ENCODE assay signal across 23 mouse cellular contexts in genomic region chr2:105100541-105100940, GRCm38 (mm10). TPM values are rescaled to one million over a fixed set of nuclear protein-coding genes. Genes with fewer than 3 reads are reported as not detected.
"Had no signal": no experiment of that assay in that cellular context is flagged by ENCODE, and none has a peak within 500 bp of the region (broad histone marks: within the 10 kb centered on the region; RNA-seq: fewer than 3 reads in every experiment).

No protein-coding gene starts in this region.

- H3K27me3 ChIP-seq: liver, embryonic 12.5 days; liver, embryonic 15.5 days; lung, embryonic 15.5 days; neural tube, embryonic 15.5 days had no signal

- H3K4me1 ChIP-seq: limb, embryonic 10.5 days; liver, embryonic 12.5 days; liver, embryonic 15.5 days; lung, embryonic 15.5 days; megakaryocyte, embryonic 14.5 days; neural tube, embryonic 12.5 days; neural tube, embryonic 15.5 days had no signal

- H3K36me3 ChIP-seq: limb, embryonic 10.5 days; limb, embryonic 13.5 days; liver, embryonic 12.5 days; liver, embryonic 15.5 days; lung, embryonic 15.5 days; neural tube, embryonic 12.5 days; neural tube, embryonic 15.5 days had no signal

- ATAC-seq: liver, embryonic 12.5 days had no signal

- H3K9me3 ChIP-seq: limb, embryonic 10.5 days; limb, embryonic 13.5 days; liver, embryonic 12.5 days; liver, embryonic 15.5 days; lung, embryonic 15.5 days; megakaryocyte, embryonic 14.5 days; neural tube, embryonic 12.5 days; neural tube, embryonic 15.5 days had no signal

- H3K4me2 ChIP-seq: limb, embryonic 13.5 days; liver, embryonic 12.5 days; liver, embryonic 15.5 days; lung, embryonic 15.5 days; midbrain, embryonic 11.5 days; neural tube, embryonic 12.5 days; neural tube, embryonic 15.5 days had no signal

- H3K9ac ChIP-seq: limb, embryonic 13.5 days; liver, embryonic 12.5 days; liver, embryonic 15.5 days; lung, embryonic 15.5 days; neural tube, embryonic 12.5 days; neural tube, embryonic 15.5 days had no signal

- H3K4me3 ChIP-seq: limb, embryonic 10.5 days; limb, embryonic 13.5 days; liver, embryonic 12.5 days; liver, embryonic 15.5 days; lung, embryonic 15.5 days; megakaryocyte, embryonic 14.5 days; neural tube, embryonic 12.5 days; neural tube, embryonic 15.5 days had no signal

- DNase-seq: kidney, adult 11 months; kidney, adult 8-10 months; kidney, postnatal 36 days; liver; lung, adult 18-20 months; lung, postnatal 10 days; lung, postnatal 36 days; midbrain, embryonic 14.5 days; thymus, postnatal 25 days had no signal

- H3K27ac ChIP-seq: limb, embryonic 10.5 days; limb, embryonic 13.5 days; liver, embryonic 12.5 days; liver, embryonic 15.5 days; lung, embryonic 15.5 days; neural tube, embryonic 12.5 days; neural tube, embryonic 15.5 days had no signal

RNA-seq across cellular contexts. Expression of gene Gm11060, which starts 8.7 kb away (rescaled TPM):
- polyA plus RNA-seq: kidney, embryonic 16.5 days; limb, embryonic 10.5 days; limb, embryonic 13.5 days; liver, embryonic 12.5 days; liver, embryonic 15.5 days; lung, embryonic 15.5 days; midbrain, embryonic 11.5 days; midbrain, embryonic 14.5 days; neural tube, embryonic 12.5 days; neural tube, embryonic 15.5 days; small intestine, adult 2 months; spleen, adult 2 months; stomach, embryonic 16.5 days; thymus, postnatal 0 days had no signal

RNA-seq across cellular contexts. Expression of gene Wt1, which starts 25.8 kb away (rescaled TPM):
- polyA plus RNA-seq: midbrain, embryonic 14.5 days had no signal
